Mouse (Mus musculus): ENCODE results near the gene Gm9945. TPM values are rescaled to one million over a fixed set of nuclear protein-coding genes. Genes with fewer than 3 reads are reported as not detected.

Gene Gm9945
- total and polyA plus RNA-seq, 3 experiments: not detected

DNA sequence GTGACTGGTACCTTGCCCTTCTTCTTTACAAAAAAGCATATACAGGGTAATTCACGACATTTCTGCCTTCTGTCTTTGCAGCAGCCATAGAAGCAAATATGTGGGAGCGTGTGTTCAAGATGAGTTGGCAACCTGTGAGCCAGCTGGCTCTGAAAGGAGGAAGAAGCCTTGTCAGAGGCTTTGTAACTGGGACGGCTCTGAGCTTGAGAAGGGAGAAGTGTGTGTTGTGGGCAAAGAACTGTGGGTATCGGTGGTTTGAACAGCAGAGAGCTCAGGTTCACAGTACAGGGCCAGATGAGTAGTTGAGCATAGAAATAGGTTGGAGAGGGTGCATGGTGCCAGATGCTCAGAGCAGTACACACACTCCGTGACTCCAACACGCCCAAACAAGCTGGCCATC is 17.0 kb downstream of the Gm9945 start:
- no peak overlapping the region for H3K9ac ChIP-seq (ENCODE audit: insufficient read depth, low read depth)
- dilution Hi-C loops (cut with MboI; ENCODE audit: extremely low pct_ligation_motif_present, extremely low pct_unique_long_range_greater_than_20kb, low sequenced_read_pairs): no loop called here
- H3K36me3 ChIP-seq (replicated peaks in 1 of 2; ENCODE audit: control insufficient read depth in 1 of 2, insufficient read depth in 1 of 2, low read length in 1 of 2): no peaks in the 10 kb centered on the region
- TF ChIP-seq TBP (conservative IDR thresholded peaks at IDR 0.05; ENCODE audit: low read depth, low read length) (0 out of 2 replicates have a peak, but pooled peaks have one; percentile 14), ELF1 (IDR thresholded peaks at IDR 0.05; ENCODE audit: low read depth, low read length) (0 out of 2 replicates have a peak, but pooled peaks have one; percentile 27), USF1 (IDR thresholded peaks at IDR 0.05; ENCODE audit: low read depth, low read length) (no peak), JUN (IDR thresholded peaks at IDR 0.05; ENCODE audit: insufficient read depth, low read depth, low read length) (0 out of 2 replicates have a peak, but pooled peaks have one; percentile 10), MYC (IDR thresholded peaks at IDR 0.05; ENCODE audit: low read depth, low read length) (peak; percentile 25; the same call in 1 of the 2 replicates), IRF4 (IDR thresholded peaks at IDR 0.05; ENCODE audit: low read depth, low read length) (peak; percentile 4; the same call in 1 of the 2 replicates), TCF12 (IDR thresholded peaks at IDR 0.05; ENCODE audit: low read depth, low read length) (peak; percentile 19; the same call in 1 of the 2 replicates), MAFK (IDR thresholded peaks at IDR 0.05; ENCODE audit: insufficient replicate concordance, low read length) (peak; percentile 48; the same call in 1 of the 2 replicates), RCOR1 (conservative IDR thresholded peaks at IDR 0.05; ENCODE audit: low read depth, low read length) (no peak), JUND (conservative IDR thresholded peaks at IDR 0.05; ENCODE audit: low read depth, low read length) (no peak), SIN3A (IDR thresholded peaks at IDR 0.05; ENCODE audit: low read length) (peak; percentile 74; the same call in 1 of the 2 replicates), RAD21 (IDR thresholded peaks at IDR 0.05; ENCODE audit: low read depth, low read length) (no peak; the same call in 1 of the 2 replicates), ETS1 (conservative IDR thresholded peaks at IDR 0.05; ENCODE audit: low read depth, low read length) (peak; percentile 29; the same call in 1 of the 2 replicates)
- 0 out of 2 replicates have a peak overlapping the region, but pooled peaks have one; percentile 2 for H3K4me2 ChIP-seq (ENCODE audit: insufficient read depth, low read depth, poor library complexity, severe bottlenecking)
- H3K27ac ChIP-seq (ENCODE audit: insufficient read depth, low read depth): peak overlapping the region; percentile 2; the same call in 1 of the 2 replicates
- in situ Hi-C loops (cut with MboI; ENCODE audit: low pct_ligation_motif_present, low pct_unique_long_range_greater_than_20kb, low sequenced_read_pairs): no loop called here
- H3K79me2 ChIP-seq (replicated peaks; ENCODE audit: control insufficient read depth, extremely low read depth, insufficient read depth, poor library complexity, severe bottlenecking): no peaks in the 10 kb centered on the region
- H3K27me3 ChIP-seq (replicated peaks): no peaks in the 10 kb centered on the region
- no peak overlapping the region for H3K4me3 ChIP-seq (replicated peaks in 1 of 3; ENCODE audit: low read depth in 2 of 3, low read length in 2 of 3, poor library complexity in 1 of 3)
- H3K9me3 ChIP-seq (replicated peaks; ENCODE audit: low read length): no peaks in the 10 kb centered on the region
- DNase-seq (ENCODE audit: extremely low read depth): peak; percentile 81
- peaks cover 24 to 73% of the 10 kb centered on the region in 2 experiments for H3K4me1 ChIP-seq (ENCODE audit: control insufficient read depth in 1 of 2, insufficient read depth in 2 of 2)

DNA sequence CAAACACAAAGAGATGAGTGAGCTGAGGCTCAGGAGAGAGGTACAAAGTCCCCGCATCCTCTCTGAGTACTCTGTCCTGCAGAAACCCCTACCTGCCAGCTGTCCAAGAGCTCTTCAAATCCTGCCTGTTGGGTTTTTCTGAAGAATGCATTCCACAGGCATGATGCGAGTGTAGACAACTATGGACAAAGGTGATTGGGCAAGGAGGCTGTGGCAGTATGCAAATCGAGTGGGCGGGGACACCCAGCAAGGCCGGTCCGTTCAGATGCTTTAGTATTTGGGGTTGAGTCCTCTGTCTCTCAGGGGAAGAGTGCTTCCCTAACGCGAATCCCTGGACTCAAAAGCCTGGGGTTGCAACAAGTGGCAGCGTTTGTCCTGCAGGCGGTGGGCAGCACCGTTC is 20.6 kb downstream of the Gm9945 start:
- no peak overlapping the region for H3K4me3 ChIP-seq (replicated peaks in 1 of 3; ENCODE audit: low read depth in 2 of 3, low read length in 2 of 3, poor library complexity in 1 of 3)
- in situ Hi-C loops (cut with MboI; ENCODE audit: low pct_ligation_motif_present, low pct_unique_long_range_greater_than_20kb, low sequenced_read_pairs) (no loop called here), dilution Hi-C loops (cut with MboI; ENCODE audit: extremely low pct_ligation_motif_present, extremely low pct_unique_long_range_greater_than_20kb, low sequenced_read_pairs) (no loop called here)
- peaks cover 28 to 74% of the 10 kb centered on the region in 2 experiments for H3K4me1 ChIP-seq (ENCODE audit: control insufficient read depth in 1 of 2, insufficient read depth in 2 of 2)
- H3K79me2 ChIP-seq (replicated peaks; ENCODE audit: control insufficient read depth, extremely low read depth, insufficient read depth, poor library complexity, severe bottlenecking): no peaks in the 10 kb centered on the region
- H3K27ac ChIP-seq (ENCODE audit: insufficient read depth, low read depth): no peak overlapping the region
- no peak overlapping the region for H3K4me2 ChIP-seq (ENCODE audit: insufficient read depth, low read depth, poor library complexity, severe bottlenecking)
- DNase-seq (ENCODE audit: extremely low read depth): no peak
- H3K9ac ChIP-seq (ENCODE audit: insufficient read depth, low read depth): no peak overlapping the region
- H3K27me3 ChIP-seq (replicated peaks): no peaks in the 10 kb centered on the region
- TF ChIP-seq GABPA (IDR thresholded peaks at IDR 0.05; ENCODE audit: insufficient replicate concordance, low read depth, low read length) (no peak), JUND (conservative IDR thresholded peaks at IDR 0.05; ENCODE audit: low read depth, low read length) (no peak), HCFC1 (IDR thresholded peaks at IDR 0.05; ENCODE audit: low read depth, low read length) (no peak), ZC3H11A (IDR thresholded peaks at IDR 0.05; ENCODE audit: low read depth, low read length) (no peak), MAFK (IDR thresholded peaks at IDR 0.05; ENCODE audit: insufficient replicate concordance, low read length) (no peak), POLR2AphosphoS2 (IDR thresholded peaks at IDR 0.05; ENCODE audit: low read depth, low read length) (no peak), MYC (IDR thresholded peaks at IDR 0.05; ENCODE audit: low read depth, low read length) (no peak), MAX (IDR thresholded peaks at IDR 0.05; ENCODE audit: low read length) (no peak), RAD21 (IDR thresholded peaks at IDR 0.05; ENCODE audit: low read depth, low read length) (no peak), CHD2 (IDR thresholded peaks at IDR 0.05; ENCODE audit: low read length) (no peak), ELF1 (IDR thresholded peaks at IDR 0.05; ENCODE audit: low read depth, low read length) (no peak)
- H3K36me3 ChIP-seq (replicated peaks in 1 of 2; ENCODE audit: control insufficient read depth in 1 of 2, insufficient read depth in 1 of 2, low read length in 1 of 2): no peaks in the 10 kb centered on the region
- no peaks in the 10 kb centered on the region for H3K9me3 ChIP-seq (replicated peaks; ENCODE audit: low read length)

Data from CH12.LX (cell line).